Comparison of ENCODE assay signal across 25 mouse cellular contexts in the genomic region with DNA sequence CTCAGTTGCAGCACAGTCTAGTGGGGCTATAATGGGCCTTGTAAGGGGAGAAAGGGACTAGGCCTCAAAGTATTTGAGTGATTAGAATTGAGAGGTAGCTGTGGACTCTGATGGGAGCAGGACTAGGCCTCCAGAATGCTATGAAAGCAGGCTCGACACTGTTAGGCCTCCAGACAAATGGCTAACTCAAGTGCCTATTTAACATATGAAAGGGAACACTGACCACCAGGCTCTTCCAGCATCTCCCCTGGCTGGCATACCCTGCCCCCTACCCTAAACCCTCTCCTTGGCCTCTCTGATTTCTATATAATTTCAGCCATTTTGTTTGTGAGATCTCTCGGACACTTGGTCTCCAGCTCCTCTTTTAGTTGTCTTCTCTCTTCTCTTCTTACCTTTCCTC. TPM values are rescaled to one million over a fixed set of nuclear protein-coding genes. Genes with fewer than 3 reads are reported as not detected.
DNase-seq lines count a peak whose midpoint lies in the region; ATAC-seq lines count a peak whose summit lies in the region.
"Had no signal": no experiment of that assay in that cellular context is flagged by ENCODE, and none has a peak within 500 bp of the region (broad histone marks: within the 10 kb centered on the region; RNA-seq: fewer than 3 reads in every experiment).

No protein-coding gene starts in this region.

- peak; percentile 58; the same call in 1 of the 2 replicates for ATAC-seq in forebrain, embryonic 11.5 days (replicated peaks; ENCODE audit: low FRiP score)
- ATAC-seq in forebrain, embryonic 13.5 days = no peak
- no peak for ATAC-seq in liver, embryonic 12.5 days
- no peak for ATAC-seq in liver, embryonic 15.5 days (ENCODE audit: insufficient read depth)
- ATAC-seq in frontal cortex, adult (ENCODE audit: low TSS enrichment) = no peak
- ATAC-seq: activated CD4-positive, CD25-positive, alpha-beta regulatory T cell, adult 4 months; midbrain, embryonic 13.5 days had no signal

- no peaks in the 10 kb centered on the region for H3K27me3 ChIP-seq in forebrain, embryonic 11.5 days (ENCODE audit: control insufficient read depth, insufficient read depth, low read length)
- no peaks in the 10 kb centered on the region for H3K27me3 ChIP-seq in forebrain, embryonic 13.5 days
- no peaks in the 10 kb centered on the region for H3K27me3 ChIP-seq in liver, embryonic 12.5 days (replicated peaks)
- H3K27me3 ChIP-seq in liver, embryonic 15.5 days = no peaks in the 10 kb centered on the region
- H3K27me3 ChIP-seq: heart, embryonic 15.5 days; hindbrain, embryonic 13.5 days; kidney, embryonic 15.5 days; lung, embryonic 15.5 days; midbrain, embryonic 13.5 days; neural tube, embryonic 15.5 days had no signal

- H3K4me2 ChIP-seq in forebrain, embryonic 11.5 days (ENCODE audit: low read depth, low read length, severe bottlenecking) = no peak overlapping the region
- H3K4me2 ChIP-seq in forebrain, embryonic 13.5 days = no peak overlapping the region
- H3K4me2 ChIP-seq in liver, embryonic 12.5 days = peak overlapping the region; percentile 15; the same call in 1 of the 2 replicates
- H3K4me2 ChIP-seq in liver, embryonic 15.5 days = no peak overlapping the region
- H3K4me2 ChIP-seq: heart, embryonic 15.5 days; hindbrain, embryonic 13.5 days; kidney, embryonic 15.5 days; lung, embryonic 15.5 days; midbrain, embryonic 13.5 days; neural tube, embryonic 15.5 days had no signal

- 53% methylated on average over 2 of the region's 2 CpGs for WGBS in forebrain, embryonic 11.5 days
- WGBS in forebrain, embryonic 13.5 days = 48% methylated on average over 2 of the region's 2 CpGs
- 79% methylated on average over 2 of the region's 2 CpGs for WGBS in liver, embryonic 12.5 days (ENCODE audit: insufficient replicate concordance)
- WGBS in liver, embryonic 15.5 days (ENCODE audit: insufficient replicate concordance) = 71% methylated on average over 2 of the region's 2 CpGs

- no peaks in the 10 kb centered on the region for H3K9me3 ChIP-seq in forebrain, embryonic 11.5 days (ENCODE audit: control insufficient read depth, low read length)
- no peaks in the 10 kb centered on the region for H3K9me3 ChIP-seq in forebrain, embryonic 13.5 days (replicated peaks)
- H3K9me3 ChIP-seq in liver, embryonic 12.5 days (replicated peaks) = no peaks in the 10 kb centered on the region
- H3K9me3 ChIP-seq in liver, embryonic 15.5 days (replicated peaks) = no peaks in the 10 kb centered on the region
- H3K9me3 ChIP-seq: heart, embryonic 10.5 days; heart, embryonic 15.5 days; hindbrain, embryonic 13.5 days; kidney, embryonic 15.5 days; lung, embryonic 15.5 days; midbrain, embryonic 13.5 days; neural tube, embryonic 15.5 days had no signal

- no peak overlapping the region for H3K27ac ChIP-seq in forebrain, embryonic 11.5 days (ENCODE audit: low read depth, low read length)
- H3K27ac ChIP-seq in forebrain, embryonic 13.5 days = no peak overlapping the region
- H3K27ac ChIP-seq in liver, embryonic 12.5 days = peak overlapping the region; percentile 72
- H3K27ac ChIP-seq in liver, embryonic 15.5 days (replicated peaks) = peak overlapping the region; percentile 39
- H3K27ac ChIP-seq: heart, embryonic 10.5 days; heart, embryonic 15.5 days; hindbrain, embryonic 13.5 days; kidney, embryonic 15.5 days; lung, embryonic 15.5 days; midbrain, embryonic 13.5 days; neural tube, embryonic 15.5 days had no signal

- 0 out of 2 replicates have a peak, but pooled peaks cover 2% of the 10 kb centered on the region for H3K4me1 ChIP-seq in forebrain, embryonic 11.5 days (replicated peaks; ENCODE audit: control insufficient read depth, insufficient read depth, low read length)
- no peaks in the 10 kb centered on the region for H3K4me1 ChIP-seq in forebrain, embryonic 13.5 days
- peaks cover 24% of the 10 kb centered on the region for H3K4me1 ChIP-seq in liver, embryonic 12.5 days
- H3K4me1 ChIP-seq in liver, embryonic 15.5 days (replicated peaks) = peaks cover 23% of the 10 kb centered on the region
- H3K4me1 ChIP-seq: heart, embryonic 15.5 days; hindbrain, embryonic 13.5 days; kidney, embryonic 15.5 days; lung, embryonic 15.5 days; neural tube, embryonic 15.5 days had no signal

- no peak overlapping the region for H3K4me3 ChIP-seq in forebrain, embryonic 11.5 days (ENCODE audit: low read depth, low read length)
- no peak overlapping the region for H3K4me3 ChIP-seq in forebrain, embryonic 13.5 days
- no peak overlapping the region for H3K4me3 ChIP-seq in liver, embryonic 12.5 days
- H3K4me3 ChIP-seq in liver, embryonic 15.5 days (replicated peaks) = no peak overlapping the region
- H3K4me3 ChIP-seq: heart, embryonic 10.5 days; heart, embryonic 15.5 days; hindbrain, embryonic 13.5 days; kidney, embryonic 15.5 days; lung, embryonic 15.5 days; midbrain, embryonic 13.5 days; neural tube, embryonic 15.5 days had no signal

- H3K36me3 ChIP-seq in forebrain, embryonic 11.5 days (ENCODE audit: control insufficient read depth, insufficient read depth, low read length) = no peaks in the 10 kb centered on the region
- H3K36me3 ChIP-seq in forebrain, embryonic 13.5 days (ENCODE audit: poor library complexity, severe bottlenecking) = no peaks in the 10 kb centered on the region
- H3K36me3 ChIP-seq in liver, embryonic 12.5 days = no peaks in the 10 kb centered on the region
- no peaks in the 10 kb centered on the region for H3K36me3 ChIP-seq in liver, embryonic 15.5 days (replicated peaks)
- H3K36me3 ChIP-seq: heart, embryonic 10.5 days; heart, embryonic 15.5 days; hindbrain, embryonic 13.5 days; kidney, embryonic 15.5 days; lung, embryonic 15.5 days; midbrain, embryonic 13.5 days; neural tube, embryonic 15.5 days had no signal

- DNase-seq in forebrain, embryonic 11.5 days (ENCODE audit: low spot score) = no peak
- no peak for DNase-seq in liver
- peak; percentile 51 for DNase-seq in ES-CJ7 (ENCODE audit: low read depth, low spot score)
- DNase-seq: adrenal gland, adult 8-10 months; cerebellum, adult 2 months; cerebellum, postnatal 14 days; gastrocnemius, postnatal 25 days; heart, adult 11 months; kidney, adult 18-20 months; kidney, postnatal 25 days; retina, postnatal 1 day; right cerebral cortex, postnatal 14 days; thymus, postnatal 25 days had no signal

- no peak overlapping the region for H3K9ac ChIP-seq in forebrain, embryonic 11.5 days (ENCODE audit: low read length)
- no peak overlapping the region for H3K9ac ChIP-seq in forebrain, embryonic 13.5 days
- no peak overlapping the region for H3K9ac ChIP-seq in liver, embryonic 12.5 days
- H3K9ac ChIP-seq in liver, embryonic 15.5 days = no peak overlapping the region
- H3K9ac ChIP-seq: heart, embryonic 15.5 days; hindbrain, embryonic 13.5 days; kidney, embryonic 15.5 days; lung, embryonic 15.5 days; midbrain, embryonic 13.5 days; neural tube, embryonic 15.5 days had no signal

RNA-seq across cellular contexts. Expression of a gene that starts 8.1 kb away (rescaled TPM):
- 5.6 and 5.7 TPM in 2 replicates for polyA plus RNA-seq in forebrain, embryonic 11.5 days (2014; fragmentation: Nextera tagmentation; extraction: Ambion mirVana)
- polyA plus RNA-seq in forebrain, embryonic 13.5 days (2015; fragmentation: Nextera tagmentation; extraction: Ambion mirVana) = 3.8 TPM in 2 replicates
- 8.7 and 9.2 TPM in 2 replicates for polyA plus RNA-seq in liver, embryonic 12.5 days (2016; fragmentation: Nextera tagmentation; extraction: Ambion mirVana)
- 11.2 and 14.1 TPM in 2 replicates for polyA plus RNA-seq in liver, embryonic 15.5 days (2015; fragmentation: Nextera tagmentation; extraction: Ambion mirVana)
- polyA plus RNA-seq: activated CD4-positive, CD25-positive, alpha-beta regulatory T cell, adult 4 months had no signal

RNA-seq across cellular contexts. Expression of a gene that starts 43.0 kb away (rescaled TPM):
- 26.1 and 30.2 TPM in 2 replicates for polyA plus RNA-seq in forebrain, embryonic 11.5 days (2014; fragmentation: Nextera tagmentation; extraction: Ambion mirVana)
- 25.1 and 25.6 TPM in 2 replicates for polyA plus RNA-seq in forebrain, embryonic 13.5 days (2015; fragmentation: Nextera tagmentation; extraction: Ambion mirVana)
- polyA plus RNA-seq in liver, embryonic 12.5 days (2016; fragmentation: Nextera tagmentation; extraction: Ambion mirVana) = 5.2 and 5.3 TPM in 2 replicates
- 2.9 and 3.3 TPM in 2 replicates for polyA plus RNA-seq in liver, embryonic 15.5 days (2015; fragmentation: Nextera tagmentation; extraction: Ambion mirVana)

Comparison
In these comparisons a context has a peak if more than half of its experiments do, and no peak if none do; other contexts are left out.
1. H3K27ac ChIP-seq: peak in liver, embryonic 12.5 days (single experiment) and liver, embryonic 15.5 days (single experiment); none in forebrain, embryonic 11.5 days (single experiment) and forebrain, embryonic 13.5 days (single experiment).